Mouse (Mus musculus) spleen, postnatal 14 days (tissue): ENCODE measurements around the gene Shq1.

Experiments used
- DNase-seq, 2 experiments: peaks; one replicate each; pipeline ENCODE4 v3.0.0; 2021 to 2022; ENCODE audit warnings: low spot score in 2 of 2

Shq1 gene

GRCm38 (mm10) chr6:100670880-100671344 is at the start of gene Shq1:
Gene Shq1 (minus strand): TSS chr6:100671157.
- peak; percentile 68 to 83 for DNase-seq

GRCm38 (mm10) chr6:100720098-100720501 is 49.1 kb upstream of the Shq1 start:
- DNase-seq, result no peak

GRCm38 (mm10) chr6:100716817-100717216 is 45.9 kb upstream of the Shq1 start:
- DNase-seq, result no peak

GRCm38 (mm10) chr6:100716152-100716551 is 45.2 kb upstream of the Shq1 start:
- no peak for DNase-seq

- no peak for DNase-seq
These were observed 44.4 kb upstream of the Shq1 start for GRCm38 (mm10) chr6:100715296-100715828.

- no peak for DNase-seq
These were observed 39.9 kb upstream of the Shq1 start for GRCm38 (mm10) chr6:100710866-100711265.

- DNase-seq, result no peak
These were observed 39.2 kb upstream of the Shq1 start for GRCm38 (mm10) chr6:100710170-100710569.

- no peak for DNase-seq
These were observed 38.5 kb upstream of the Shq1 start for GRCm38 (mm10) chr6:100709483-100709882.

- DNase-seq, result no peak
These were observed 38.0 kb upstream of the Shq1 start for GRCm38 (mm10) chr6:100708996-100709395.

- no peak for DNase-seq
These were observed 37.3 kb upstream of the Shq1 start for GRCm38 (mm10) chr6:100708248-100708647.

- DNase-seq, result no peak
These were observed 36.6 kb upstream of the Shq1 start for GRCm38 (mm10) chr6:100707557-100707956.

- DNase-seq, result no peak
These were observed 35.9 kb upstream of the Shq1 start for GRCm38 (mm10) chr6:100706861-100707260.

- no peak for DNase-seq
These were observed 34.4 kb upstream of the Shq1 start for GRCm38 (mm10) chr6:100705366-100705811.

GRCm38 (mm10) chr6:100704574-100705365 is 33.8 kb upstream of the Shq1 start, which contains the start of gene Gxylt2:
Gene Gxylt2 (plus strand): TSS chr6:100704734.
- DNase-seq, result no peak

GRCm38 (mm10) chr6:100704197-100704573 is 33.2 kb upstream of the Shq1 start:
- DNase-seq, result no peak

GRCm38 (mm10) chr6:100700774-100701173 is 29.8 kb upstream of the Shq1 start:
- DNase-seq, result no peak

GRCm38 (mm10) chr6:100699986-100700385 is 29.0 kb upstream of the Shq1 start:
- DNase-seq, result no peak

GRCm38 (mm10) chr6:100686341-100686740 is 15.4 kb upstream of the Shq1 start:
- DNase-seq, result no peak

GRCm38 (mm10) chr6:100678636-100679035 is 7.7 kb upstream of the Shq1 start:
- DNase-seq, result no peak

GRCm38 (mm10) chr6:100676461-100676860 is 5.5 kb upstream of the Shq1 start:
- no peak for DNase-seq

GRCm38 (mm10) chr6:100674974-100675373 is 4.0 kb upstream of the Shq1 start:
- DNase-seq, result no peak

GRCm38 (mm10) chr6:100671401-100671800 is 444 bp upstream of the Shq1 start:
- DNase-seq, result no peak

GRCm38 (mm10) chr6:100670370-100670841 is 551 bp downstream of the Shq1 start:
- DNase-seq, result peak; percentile 11 to 23
